Mouse (Mus musculus) embryonic facial prominence, embryonic 13.5 days (tissue): ENCODE measurements around the gene 4933424G06Rik. TPM values are rescaled to one million over a fixed set of nuclear protein-coding genes. Genes with fewer than 3 reads are reported as not detected.
"Not testable (repeated sequence)": the region's sequence is repeated elsewhere in the genome, so short reads cannot be mapped to it uniquely, and the experiment has no call there.

Experiments used
- ATAC-seq: fragments of 200-750 bp; cut with Nextera tagmentation; 2 replicates; pipeline ENCODE4 v1.8.0; 2017; ENCODE audit warnings: low read depth; ENCODE audit not compliant: insufficient number of reproducible peaks, insufficient read depth, low FRiP score, low TSS enrichment
- H3K27ac ChIP-seq: fragments of 300-500 bp; sonication (generic); 2 replicates; pipeline ENCODE4 v1.5.1; 2015; ENCODE audit warnings: moderate library complexity, mild to moderate bottlenecking, inconsistent platforms
- H3K27me3 ChIP-seq: fragments of 300-500 bp; sonication (generic); 2 replicates; pipeline ENCODE4 v1.6.1; 2015; ENCODE audit warnings: mild to moderate bottlenecking, inconsistent platforms
- H3K36me3 ChIP-seq: fragments of 300-500 bp; sonication (generic); 2 replicates; pipeline ENCODE4 v1.6.1; 2015; ENCODE audit warnings: mild to moderate bottlenecking, inconsistent platforms
- H3K4me1 ChIP-seq: fragments of 300-500 bp; sonication (generic); 2 replicates; pipeline ENCODE4 v1.6.1; 2015; ENCODE audit warnings: inconsistent platforms
- H3K4me2 ChIP-seq: fragments of 300-500 bp; sonication (generic); 2 replicates; pipeline ENCODE4 v1.6.1; 2015; ENCODE audit warnings: moderate library complexity, mild to moderate bottlenecking, inconsistent platforms
- H3K4me3 ChIP-seq: fragments of 300-500 bp; sonication (generic); 2 replicates; pipeline ENCODE4 v1.5.1; 2015; ENCODE audit warnings: mild to moderate bottlenecking, inconsistent platforms
- H3K9ac ChIP-seq: fragments of 300-500 bp; sonication (generic); 2 replicates; pipeline ENCODE4 v1.6.1; 2015; ENCODE audit warnings: mild to moderate bottlenecking, inconsistent platforms
- H3K9me3 ChIP-seq: fragments of 300-500 bp; sonication (generic); 2 replicates; pipeline ENCODE4 v1.6.1; 2016; ENCODE audit warnings: inconsistent platforms
- WGBS: fragments of 180-500 bp; shearing (Covaris S2); methylation state at CpG from one replicate; pipeline ENCODE4 v1.1.7; 2015; ENCODE audit warnings: mixed read lengths; 5-methylcytosine and 5-hydroxymethylcytosine counted together
- polyA plus RNA-seq: library from polyadenylated mRNA; unstranded; fragments of >200 nt; fragmentation: Nextera tagmentation; extraction: Ambion mirVana; gene quantifications from 2 replicates; pipeline ENCODE4 v1.2.1, GENCODE M21; 2015

The 4933424G06Rik gene
- 0.21 and 0.25 TPM in 2 replicates for polyA plus RNA-seq

DNA sequence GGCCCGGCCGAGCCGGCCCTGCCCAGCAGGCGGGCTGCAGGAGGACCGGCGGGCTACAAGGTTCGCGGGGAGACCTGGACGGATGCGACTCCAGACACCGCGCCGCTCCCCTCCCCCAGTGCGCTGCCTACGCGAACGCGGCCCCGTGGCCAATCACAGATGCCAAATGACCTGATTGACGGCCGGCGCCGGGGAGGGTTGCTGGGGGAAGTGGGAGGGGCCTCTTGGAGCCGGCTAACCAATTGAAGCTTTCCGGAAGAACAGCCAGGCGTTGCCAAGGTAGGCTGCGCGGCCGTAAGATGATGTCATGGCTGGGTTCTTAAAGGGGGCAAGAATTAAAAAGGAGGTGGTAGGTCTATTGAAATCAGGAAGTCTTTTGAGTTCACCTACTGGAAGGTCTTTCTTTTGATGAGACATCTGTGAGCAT lies at the start of gene 4933424G06Rik:
4933424G06Rik (plus strand) TSS at position 296 of the 427 bp plus-strand sequence.
- Histone ChIP-seq H3K4me2 (peak within 1 kb of the TSS; percentile 86), H3K27me3 (no peaks in the 10 kb centered on the region), H3K4me3 (peak within 1 kb of the TSS; percentile 97), H3K4me1 (peaks cover 19% of the 10 kb centered on the region), H3K9me3 (no peaks in the 10 kb centered on the region), H3K27ac (peak within 1 kb of the TSS; percentile 85), H3K36me3 (peaks cover 26% of the 10 kb centered on the region), H3K9ac (peak within 1 kb of the TSS; percentile 93)
- peak; percentile 92 for ATAC-seq
- under 1% methylated on average over 29 of the region's 29 CpGs for WGBS

DNA sequence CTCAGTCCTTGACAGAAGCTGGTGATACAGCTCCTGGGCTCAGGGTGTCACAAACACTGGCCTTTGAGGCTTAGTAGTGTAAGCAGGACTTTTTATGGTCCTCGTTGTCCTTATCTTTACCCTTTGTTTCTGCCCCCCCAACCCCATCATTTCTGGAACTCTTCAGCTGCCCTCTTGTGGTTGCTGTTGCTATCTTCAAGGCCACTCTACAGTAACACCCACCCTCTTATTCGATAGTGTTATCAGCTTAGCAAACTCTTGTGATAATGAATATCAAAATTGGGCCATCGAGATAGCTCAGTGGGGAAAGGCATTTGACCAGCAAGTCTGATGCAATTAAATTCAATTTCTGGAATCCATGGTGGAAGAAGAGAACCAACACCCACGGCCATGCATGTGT lies 45.5 kb upstream of the 4933424G06Rik start:
- no peaks in the 10 kb centered on the region for H3K9me3 ChIP-seq
- H3K4me1 ChIP-seq, result no peaks in the 10 kb centered on the region
- no peaks in the 10 kb centered on the region for H3K36me3 ChIP-seq
- 75% methylated on average over 4 of the region's 4 CpGs for WGBS
- H3K4me3 ChIP-seq, result no peak overlapping the region
- no peaks in the 10 kb centered on the region for H3K27me3 ChIP-seq
- no peak overlapping the region for H3K4me2 ChIP-seq
- no peak overlapping the region for H3K27ac ChIP-seq
- ATAC-seq, result no peak
- H3K9ac ChIP-seq, result no peak overlapping the region

DNA sequence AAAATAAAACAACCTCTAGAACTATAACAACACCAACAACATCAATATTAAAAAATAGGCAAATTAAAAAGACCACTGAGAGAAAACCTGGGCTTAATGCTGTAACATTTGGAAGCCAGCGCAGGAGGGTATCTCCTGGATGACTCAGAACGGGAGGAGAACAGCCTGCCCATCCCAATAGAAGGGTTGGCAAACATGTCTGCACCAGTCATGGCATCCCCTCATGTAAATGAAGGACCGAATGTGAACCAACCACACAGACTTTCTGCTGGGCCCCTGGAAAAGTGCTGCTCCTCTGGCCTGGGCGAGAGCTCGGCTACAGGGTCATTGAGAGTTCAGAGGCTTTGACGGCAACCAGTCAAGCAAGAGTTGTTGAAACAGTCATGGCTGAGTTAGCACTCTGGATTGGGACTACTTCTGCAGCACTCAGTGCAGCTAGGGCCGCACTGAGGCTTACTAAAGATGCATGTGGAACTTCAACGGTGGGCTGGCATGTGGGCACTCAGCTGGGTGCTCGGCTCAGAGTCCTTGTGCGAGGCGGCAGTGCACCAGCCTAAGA lies 44.7 kb upstream of the 4933424G06Rik start:
- H3K4me2 ChIP-seq, result no peak overlapping the region
- no peaks in the 10 kb centered on the region for H3K36me3 ChIP-seq
- no peaks in the 10 kb centered on the region for H3K27me3 ChIP-seq
- WGBS, result 78% methylated on average over 11 of the region's 11 CpGs
- H3K9ac ChIP-seq, result no peak overlapping the region
- no peak overlapping the region for H3K4me3 ChIP-seq
- no peaks in the 10 kb centered on the region for H3K9me3 ChIP-seq
- H3K4me1 ChIP-seq, result no peaks in the 10 kb centered on the region
- H3K27ac ChIP-seq, result no peak overlapping the region
- no peak for ATAC-seq

DNA sequence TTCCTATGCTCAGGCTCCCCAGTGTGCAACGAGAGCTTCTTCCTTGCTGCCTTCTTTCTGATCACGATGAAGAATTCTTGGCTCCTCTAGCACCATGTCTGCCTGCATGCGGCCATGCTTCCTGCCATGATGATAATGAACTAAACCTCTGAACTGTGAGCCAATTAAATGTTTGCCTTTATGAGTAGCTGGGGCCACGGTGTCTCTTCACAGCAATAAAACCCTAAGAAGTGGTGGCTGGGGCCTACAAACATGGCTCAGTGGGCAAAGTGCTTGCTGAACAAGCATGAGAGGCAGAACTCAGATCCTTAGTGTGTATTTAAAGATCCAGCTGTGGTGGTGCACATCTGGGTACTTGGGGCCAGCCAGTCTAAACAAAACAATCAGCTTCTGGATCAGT lies 44.0 kb upstream of the 4933424G06Rik start:
- H3K9me3 ChIP-seq, result no peaks in the 10 kb centered on the region
- H3K27ac ChIP-seq, result no peak overlapping the region
- H3K4me3 ChIP-seq, result no peak overlapping the region
- no peak overlapping the region for H3K9ac ChIP-seq
- no peaks in the 10 kb centered on the region for H3K27me3 ChIP-seq
- no peaks in the 10 kb centered on the region for H3K4me1 ChIP-seq
- ATAC-seq, result no peak
- H3K36me3 ChIP-seq, result no peaks in the 10 kb centered on the region
- no peak overlapping the region for H3K4me2 ChIP-seq
- WGBS, result 75% methylated on average over 4 of the region's 4 CpGs

DNA sequence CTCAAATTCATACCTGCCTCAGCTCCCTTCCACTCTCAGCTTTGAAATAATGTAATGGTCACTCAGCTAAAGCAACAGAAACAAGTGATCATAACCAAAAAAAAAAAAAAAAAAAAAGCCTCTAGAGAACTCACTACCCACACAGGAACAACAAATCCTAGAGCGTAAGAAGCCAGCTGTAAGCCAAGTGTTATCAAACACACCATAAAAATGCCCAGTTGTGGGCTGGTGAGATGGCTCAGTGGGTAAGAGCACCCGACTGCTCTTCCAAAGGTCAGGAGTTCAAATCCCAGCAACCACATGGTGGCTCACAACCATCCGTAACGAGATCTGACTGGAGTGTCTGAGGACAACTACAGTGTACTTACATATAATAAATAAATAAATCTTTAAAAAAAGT lies 41.9 kb upstream of the 4933424G06Rik start:
- H3K36me3 ChIP-seq, H3K27me3 ChIP-seq, H3K4me1 ChIP-seq, H3K4me3 ChIP-seq, H3K9me3 ChIP-seq, H3K9ac ChIP-seq, ATAC-seq, H3K4me2 ChIP-seq, H3K27ac ChIP-seq: not testable (repeated sequence)
- WGBS, result 74% methylated on average over 4 of the region's 4 CpGs

DNA sequence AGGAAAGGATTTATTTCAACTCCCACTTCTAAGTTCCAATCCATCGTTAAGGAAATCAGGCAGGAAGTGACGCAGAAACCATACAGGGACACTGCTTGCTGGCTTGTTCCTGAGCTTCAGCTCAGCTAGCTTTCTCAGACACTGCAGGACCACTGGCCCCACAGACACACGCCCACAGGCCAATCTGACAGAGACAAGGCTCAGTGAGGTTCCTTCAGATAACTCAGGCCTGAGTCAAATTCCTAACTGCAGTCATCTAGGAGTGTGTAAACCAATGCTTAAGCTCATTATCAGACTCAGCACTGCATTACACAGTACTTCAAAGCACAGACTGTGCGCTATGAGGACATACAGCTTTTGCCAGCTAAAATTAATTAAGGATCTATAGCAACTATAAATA lies 39.7 kb upstream of the 4933424G06Rik start:
- ATAC-seq, result no peak
- Histone ChIP-seq H3K9me3 (no peaks in the 10 kb centered on the region), H3K4me2 (no peak overlapping the region), H3K36me3 (no peaks in the 10 kb centered on the region), H3K27ac (no peak overlapping the region), H3K4me3 (no peak overlapping the region), H3K9ac (no peak overlapping the region), H3K4me1 (peaks cover 6% of the 10 kb centered on the region), H3K27me3 (no peaks in the 10 kb centered on the region)
- 66% methylated on average over 4 of the region's 4 CpGs for WGBS

DNA sequence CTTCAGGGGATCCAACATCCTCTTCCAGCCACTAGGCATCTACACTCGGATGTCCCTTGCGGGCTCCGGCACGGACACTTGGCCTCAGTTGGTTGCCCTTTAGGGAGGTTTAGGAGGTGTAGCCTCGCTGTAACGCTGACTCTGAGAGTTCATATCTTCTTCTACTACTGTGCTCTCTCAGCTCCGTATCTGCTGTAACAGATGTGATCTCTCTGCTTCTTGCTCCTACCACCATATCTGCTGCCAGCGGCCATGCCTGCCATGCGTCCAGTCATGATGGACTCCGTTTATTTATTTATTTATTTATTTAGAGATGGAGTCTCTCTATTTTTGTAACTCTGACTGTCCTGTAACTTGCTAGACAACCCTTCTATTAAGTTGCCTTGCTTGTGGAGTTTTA lies 38.7 kb upstream of the 4933424G06Rik start:
- no peaks in the 10 kb centered on the region for H3K9me3 ChIP-seq
- H3K4me3 ChIP-seq, result no peak overlapping the region
- peaks cover 6% of the 10 kb centered on the region for H3K4me1 ChIP-seq
- H3K4me2 ChIP-seq, result no peak overlapping the region
- H3K9ac ChIP-seq, result no peak overlapping the region
- no peaks in the 10 kb centered on the region for H3K27me3 ChIP-seq
- H3K36me3 ChIP-seq, result no peaks in the 10 kb centered on the region
- WGBS, result 92% methylated on average over 10 of the region's 10 CpGs
- H3K27ac ChIP-seq, result no peak overlapping the region
- ATAC-seq, result no peak

DNA sequence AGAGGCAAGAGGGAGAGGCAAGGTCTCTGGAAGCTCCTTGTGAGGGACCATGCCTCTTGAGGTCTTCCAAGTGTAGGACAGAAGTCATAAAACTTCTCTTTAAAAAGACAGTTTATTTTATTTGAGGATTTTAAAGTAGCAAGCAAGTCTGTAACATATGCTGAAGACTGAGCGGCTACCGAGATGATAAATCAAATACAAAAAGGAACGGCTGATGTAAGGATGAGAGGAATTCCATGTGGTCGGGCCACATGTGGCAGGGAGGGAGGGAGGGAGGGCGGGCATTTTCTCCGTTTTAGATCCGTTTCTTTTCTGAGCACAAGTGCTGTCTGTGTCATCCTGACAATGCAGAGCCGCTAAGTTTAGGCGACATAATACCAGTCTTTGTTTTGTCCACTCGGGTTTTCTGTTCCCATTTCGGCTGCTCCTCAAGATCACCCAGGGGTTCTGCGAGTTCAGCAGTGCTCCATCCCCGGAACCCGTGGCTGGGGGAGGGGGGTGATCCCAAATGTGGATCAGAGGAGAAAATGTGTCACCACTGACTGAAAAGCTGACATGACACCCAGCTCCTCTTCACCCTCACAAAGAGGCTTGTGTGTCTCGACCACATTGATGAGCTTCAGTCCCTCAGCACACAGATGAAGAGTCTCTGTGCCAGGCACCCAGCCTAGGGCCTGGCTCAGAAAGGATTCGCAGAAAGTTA lies 37.1 kb upstream of the 4933424G06Rik start:
- Histone ChIP-seq H3K36me3 (no peaks in the 10 kb centered on the region), H3K4me2 (peak overlapping the region; percentile 39), H3K4me3 (no peak overlapping the region), H3K27ac (peak overlapping the region; percentile 66; the same call in 1 of the 2 replicates), H3K9me3 (no peaks in the 10 kb centered on the region), H3K4me1 (peaks cover 6% of the 10 kb centered on the region), H3K9ac (peak overlapping the region; percentile 12; the same call in 1 of the 2 replicates), H3K27me3 (no peaks in the 10 kb centered on the region)
- ATAC-seq, result no peak
- 22% methylated on average over 16 of the region's 16 CpGs for WGBS

DNA sequence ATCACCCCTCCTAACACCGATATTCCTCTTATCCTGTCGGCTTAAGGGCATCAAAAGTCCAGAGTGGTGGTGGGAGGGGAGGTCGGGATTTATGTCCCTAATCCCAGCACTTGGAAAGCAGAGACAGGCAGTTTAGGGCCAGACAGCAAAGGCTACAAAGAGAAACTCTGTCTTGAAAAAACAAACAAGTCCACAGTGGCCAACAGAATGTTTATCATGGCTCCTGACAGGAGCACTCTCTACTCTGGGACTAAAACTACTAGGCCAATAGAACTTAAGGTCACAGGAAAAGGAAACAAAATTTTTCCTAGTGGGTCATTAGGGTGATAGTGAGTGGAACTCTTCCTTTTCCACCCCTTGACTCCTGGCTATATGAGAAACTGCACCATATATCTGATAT lies 35.0 kb upstream of the 4933424G06Rik start:
- H3K36me3 ChIP-seq, result no peaks in the 10 kb centered on the region
- no peak overlapping the region for H3K27ac ChIP-seq
- no peak for ATAC-seq
- no peak overlapping the region for H3K4me2 ChIP-seq
- H3K9ac ChIP-seq, result no peak overlapping the region
- WGBS, result 58% methylated on average over 3 of the region's 3 CpGs
- H3K9me3 ChIP-seq, result no peaks in the 10 kb centered on the region
- peaks cover 6% of the 10 kb centered on the region for H3K4me1 ChIP-seq
- no peaks in the 10 kb centered on the region for H3K27me3 ChIP-seq
- H3K4me3 ChIP-seq, result no peak overlapping the region

DNA sequence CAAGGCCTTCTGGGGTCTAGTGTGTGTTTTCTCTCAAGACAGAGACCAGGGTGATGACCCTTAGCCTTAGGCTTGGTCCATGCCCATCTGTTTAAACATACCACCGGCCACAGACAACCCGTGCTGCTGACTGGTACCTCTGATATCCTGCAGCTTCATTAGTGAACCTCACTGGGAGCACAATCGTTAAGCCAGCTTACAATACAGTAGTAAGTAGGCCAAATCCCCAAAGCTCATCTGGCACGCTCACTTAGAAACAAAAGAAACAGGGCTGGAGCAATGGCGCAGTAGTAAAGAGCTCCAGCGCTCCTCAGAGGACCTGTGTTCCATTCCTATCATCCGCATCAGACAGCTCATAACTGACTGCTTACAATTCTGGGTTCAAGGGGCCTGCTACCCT lies 29.1 kb upstream of the 4933424G06Rik start:
- Histone ChIP-seq H3K4me3 (no peak overlapping the region), H3K36me3 (no peaks in the 10 kb centered on the region)

DNA sequence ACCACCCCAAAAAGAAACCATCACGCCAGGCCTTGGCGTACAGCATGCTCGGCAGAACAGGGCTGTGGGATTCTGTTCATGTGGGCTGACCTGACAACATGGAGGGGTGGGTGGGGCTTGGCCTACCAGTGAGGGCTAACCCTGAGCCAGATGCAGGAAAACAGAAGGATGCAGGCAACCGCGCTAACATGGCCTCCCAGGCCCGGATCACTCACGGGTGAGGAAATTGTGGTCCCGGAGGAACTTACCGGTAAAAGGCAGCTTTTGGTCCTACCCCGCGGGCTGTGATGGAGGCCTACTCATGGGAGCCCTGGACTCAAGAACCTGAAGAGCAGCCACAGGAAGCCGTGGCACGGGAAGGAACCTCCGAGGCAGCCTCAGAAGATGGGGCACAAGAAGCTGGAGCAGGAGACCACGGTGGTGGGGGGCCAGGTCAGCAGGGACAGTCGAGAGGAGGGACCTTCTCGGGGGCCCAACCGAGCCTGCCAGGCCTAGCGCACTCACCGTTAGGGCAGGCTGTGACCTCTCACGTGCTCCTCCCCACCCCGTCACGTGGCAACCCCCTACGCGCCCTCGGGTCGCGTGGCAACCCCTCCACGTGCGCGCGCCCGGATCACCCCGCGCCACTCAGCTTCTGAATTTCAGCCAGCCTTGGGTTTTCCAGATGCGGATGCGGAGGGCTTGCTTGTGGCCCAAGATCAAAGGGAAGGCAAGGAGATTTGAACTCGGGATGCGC lies 27.2 kb upstream of the 4933424G06Rik start, which contains the start of gene Fam178b:
Fam178b (minus strand) TSS at position 564 of the 736 bp plus-strand sequence.
- Histone ChIP-seq H3K9ac (no peak within 1 kb of the TSS), H3K4me1 (peaks cover 8% of the 10 kb centered on the region; the same call in 1 of the 2 replicates), H3K9me3 (no peaks in the 10 kb centered on the region), H3K36me3 (no peaks in the 10 kb centered on the region), H3K4me2 (0 out of 2 replicates have a peak within 1 kb of the TSS, but pooled peaks have one; percentile 7), H3K4me3 (no peak within 1 kb of the TSS), H3K27ac (no peak within 1 kb of the TSS; the same call in 1 of the 2 replicates), H3K27me3 (no peaks in the 10 kb centered on the region)
- 92% methylated on average over 38 of the region's 39 CpGs for WGBS
- ATAC-seq, result no peak

More for the DNA sequence above, 29.1 kb upstream of the 4933424G06Rik start:
- ATAC-seq, result no peak
- no peaks in the 10 kb centered on the region for H3K27me3 ChIP-seq
- peaks cover 8% of the 10 kb centered on the region; the same call in 1 of the 2 replicates for H3K4me1 ChIP-seq
- H3K4me2 ChIP-seq, result no peak overlapping the region
- no peaks in the 10 kb centered on the region for H3K9me3 ChIP-seq
- H3K27ac ChIP-seq, result no peak overlapping the region
- H3K9ac ChIP-seq, result no peak overlapping the region
- WGBS, result 58% methylated on average over 7 of the region's 7 CpGs
